Mouse (Mus musculus) adrenal gland, postnatal 25 days (tissue): Measurements from ENCODE around the gene Ankk1. TPM values are rescaled to one million over a fixed set of nuclear protein-coding genes. Genes with fewer than 3 reads are reported as not detected.

Experiments
- total RNA-seq: library from RNA; stranded (reverse); gene quantifications from 2 replicates; pipeline ENCODE4 v1.2.3, GENCODE M21; 2021

Gene Ankk1
- total RNA-seq, 1 experiment from 2014 or later, result not detected

Other genes with a start within 250 kb of the Ankk1 start
- gene Gm4894, start 176.5 kb downstream of the Ankk1 start, total RNA-seq, result not detected in 2 replicates
- 0.33 and 1.5 TPM in 2 replicates for gene Drd2, start 86.4 kb downstream of the Ankk1 start, total RNA-seq
- gene Ttc12, start 59.2 kb upstream of the Ankk1 start, total RNA-seq, result 14.8 and 15.8 TPM in 2 replicates